Mouse (Mus musculus) naive thymus-derived CD4-positive, alpha-beta T cell, adult 2 months (primary cell): ENCODE data around the gene Mfap1b.
A peak's percentile ranks its signal among the peaks of the same experiment; 100 is the strongest.
"Not testable (repeated sequence)": the region's sequence is repeated elsewhere in the genome, so short reads cannot be mapped to it uniquely, and the experiment has no call there.

Experiments
- DNase-seq: peaks from one replicate; pipeline ENCODE4 v3.0.0-alpha.2; 2011; ENCODE audit warnings: low read depth

The Mfap1b gene

GRCm38 (mm10) chr2:121472783-121473182, 1.1 kb downstream of the Mfap1b start:
- DNase-seq = not testable (repeated sequence)

GRCm38 (mm10) chr2:121468982-121469381, 4.9 kb downstream of the Mfap1b start:
- DNase-seq = not testable (repeated sequence)

- no peak for DNase-seq
Observed at GRCm38 (mm10) chr2:121460071-121460470, 13.8 kb downstream of the Mfap1b start.

GRCm38 (mm10) chr2:121456692-121457642, 16.9 kb downstream of the Mfap1b start, which contains the start of gene Serinc4:
TSS of gene Serinc4 (minus strand) at chr2:121456781.
- DNase-seq = peak; percentile 93

GRCm38 (mm10) chr2:121455534-121455933, 18.3 kb downstream of the Mfap1b start:
- DNase-seq = no peak

- no peak for DNase-seq
Observed at GRCm38 (mm10) chr2:121453917-121454316, 19.9 kb downstream of the Mfap1b start.

GRCm38 (mm10) chr2:121452990-121453389, 20.9 kb downstream of the Mfap1b start, which contains the start of gene Hypk:
TSS of gene Hypk (plus strand) at chr2:121453290.
- no peak for DNase-seq

GRCm38 (mm10) chr2:121452361-121452760, 21.5 kb downstream of the Mfap1b start:
- no peak for DNase-seq

- peak; percentile 41 for DNase-seq
Observed at GRCm38 (mm10) chr2:121450093-121450492, 23.8 kb downstream of the Mfap1b start.

GRCm38 (mm10) chr2:121449545-121450011, 24.3 kb downstream of the Mfap1b start:
- no peak for DNase-seq

- peak; percentile 99 for DNase-seq
Observed at GRCm38 (mm10) chr2:121448739-121449535, 24.9 kb downstream of the Mfap1b start, which contains the start of gene Serf2. TSS of gene Serf2 (plus strand) at chr2:121449195.

- DNase-seq = peak; percentile 57
Observed at GRCm38 (mm10) chr2:121448136-121448535, 25.7 kb downstream of the Mfap1b start.

GRCm38 (mm10) chr2:121447006-121447405, 26.9 kb downstream of the Mfap1b start:
- no peak for DNase-seq

GRCm38 (mm10) chr2:121446506-121446905, 27.4 kb downstream of the Mfap1b start:
- no peak for DNase-seq

GRCm38 (mm10) chr2:121445117-121445516, 28.8 kb downstream of the Mfap1b start:
- DNase-seq = no peak

- no peak for DNase-seq
Observed at GRCm38 (mm10) chr2:121444178-121444577, 29.7 kb downstream of the Mfap1b start, which contains the start of gene Ell3. TSS of gene Ell3 (minus strand) at chr2:121444278.

- DNase-seq = no peak
Observed at GRCm38 (mm10) chr2:121443068-121443349, 30.9 kb downstream of the Mfap1b start.

- DNase-seq = peak; percentile 84
Observed at GRCm38 (mm10) chr2:121442259-121443067, 31.4 kb downstream of the Mfap1b start.

GRCm38 (mm10) chr2:121441800-121442199, 32.1 kb downstream of the Mfap1b start:
- no peak for DNase-seq

GRCm38 (mm10) chr2:121440834-121441605, 32.8 kb downstream of the Mfap1b start:
- DNase-seq = no peak

GRCm38 (mm10) chr2:121439746-121440145, 34.1 kb downstream of the Mfap1b start:
- DNase-seq = no peak
